Mouse (Mus musculus): Measurements from ENCODE around the gene Dlgap5. TPM values are rescaled to one million over a fixed set of nuclear protein-coding genes. Genes with fewer than 3 reads are reported as not detected.

Dlgap5 gene
- polyA plus RNA-seq, 1 experiment from 2014 or later = 72.4 TPM

- Histone ChIP-seq H3K27me3 (replicated peaks; ENCODE audit: low read depth, poor library complexity, severe bottlenecking) (no peaks in the 10 kb centered on the region), H3K4me1 (peaks cover 8% of the 10 kb centered on the region), H3K9me3 (no peaks in the 10 kb centered on the region), H3K27ac (replicated peaks) (no peak overlapping the region), H3K36me3 (replicated peaks) (no peaks in the 10 kb centered on the region), H3K4me3 (no peak overlapping the region)
- 65% methylated on average over 4 of the region's 4 CpGs for WGBS
- DNase-seq (ENCODE audit: low spot score) = no peak
These were observed 4.3 kb upstream of the Dlgap5 start for GRCm38 (mm10) chr14:47422466-47422865.

- peaks cover 17% of the 10 kb centered on the region for H3K4me1 ChIP-seq
- WGBS = 39% methylated on average over 2 of the region's 2 CpGs
- H3K27ac ChIP-seq (replicated peaks) = peak overlapping the region; percentile 65; the same call in 1 of the 2 replicates
- peak; percentile 56 for DNase-seq (ENCODE audit: low spot score)
- H3K36me3 ChIP-seq (replicated peaks) = no peaks in the 10 kb centered on the region
- H3K27me3 ChIP-seq (replicated peaks; ENCODE audit: low read depth, poor library complexity, severe bottlenecking) = no peaks in the 10 kb centered on the region
- no peak overlapping the region for H3K4me3 ChIP-seq
- no peaks in the 10 kb centered on the region for H3K9me3 ChIP-seq
These were observed 3.4 kb upstream of the Dlgap5 start for GRCm38 (mm10) chr14:47421606-47422005.

GRCm38 (mm10) chr14:47419723-47420276, 1.6 kb upstream of the Dlgap5 start:
- DNase-seq (ENCODE audit: low spot score) = no peak
- no peak overlapping the region for H3K27ac ChIP-seq (replicated peaks)
- H3K27me3 ChIP-seq (replicated peaks; ENCODE audit: low read depth, poor library complexity, severe bottlenecking) = no peaks in the 10 kb centered on the region
- H3K4me3 ChIP-seq = no peak overlapping the region
- peaks cover 17% of the 10 kb centered on the region for H3K4me1 ChIP-seq
- 93% methylated on average over 24 of the region's 24 CpGs for WGBS
- no peaks in the 10 kb centered on the region for H3K9me3 ChIP-seq
- H3K36me3 ChIP-seq (replicated peaks) = peaks cover 16% of the 10 kb centered on the region

- Histone ChIP-seq H3K4me1 (peaks cover 17% of the 10 kb centered on the region), H3K36me3 (replicated peaks) (peaks cover 23% of the 10 kb centered on the region), H3K27me3 (replicated peaks; ENCODE audit: low read depth, poor library complexity, severe bottlenecking) (no peaks in the 10 kb centered on the region), H3K27ac (replicated peaks) (peak overlapping the region; percentile 89; the same call in 1 of the 2 replicates), H3K4me3 (no peak overlapping the region; the same call in 1 of the 2 replicates), H3K9me3 (no peaks in the 10 kb centered on the region)
- no peak for DNase-seq (ENCODE audit: low spot score)
- 88% methylated on average over 9 of the region's 9 CpGs for WGBS
These were observed 923 bp upstream of the Dlgap5 start for GRCm38 (mm10) chr14:47419034-47419625.

- DNase-seq (ENCODE audit: low spot score) = no peak
- Histone ChIP-seq H3K36me3 (replicated peaks) (peaks cover 28% of the 10 kb centered on the region), H3K4me3 (peak overlapping the region; percentile 81), H3K27me3 (replicated peaks; ENCODE audit: low read depth, poor library complexity, severe bottlenecking) (no peaks in the 10 kb centered on the region), H3K9me3 (no peaks in the 10 kb centered on the region), H3K4me1 (peaks cover 17% of the 10 kb centered on the region), H3K27ac (replicated peaks) (peak overlapping the region; percentile 89)
- 49% methylated on average over 5 of the region's 5 CpGs for WGBS
These were observed 422 bp upstream of the Dlgap5 start for GRCm38 (mm10) chr14:47418666-47418991.

- WGBS = 35% methylated on average over 3 of the region's 3 CpGs
- DNase-seq (ENCODE audit: low spot score) = no peak
- H3K27ac ChIP-seq (replicated peaks) = peak overlapping the region; percentile 89
These were observed 861 bp downstream of the Dlgap5 start for GRCm38 (mm10) chr14:47417346-47417745.

GRCm38 (mm10) chr14:47406000-47406399, 12.2 kb downstream of the Dlgap5 start:
- peaks cover 100% of the 10 kb centered on the region for H3K36me3 ChIP-seq (replicated peaks)

More at GRCm38 (mm10) chr14:47417346-47417745, 861 bp downstream of the Dlgap5 start:
- Histone ChIP-seq H3K4me1 (peaks cover 17% of the 10 kb centered on the region), H3K4me3 (peak overlapping the region; percentile 81), H3K36me3 (replicated peaks) (peaks cover 41% of the 10 kb centered on the region), H3K9me3 (no peaks in the 10 kb centered on the region), H3K27me3 (replicated peaks; ENCODE audit: low read depth, poor library complexity, severe bottlenecking) (no peaks in the 10 kb centered on the region)

GRCm38 (mm10) chr14:47402735-47403134, 15.5 kb downstream of the Dlgap5 start:
- Histone ChIP-seq H3K9me3 (no peaks in the 10 kb centered on the region), H3K27ac (replicated peaks) (no peak overlapping the region), H3K4me1 (no peaks in the 10 kb centered on the region), H3K36me3 (replicated peaks) (peaks cover 100% of the 10 kb centered on the region), H3K4me3 (no peak overlapping the region), H3K27me3 (replicated peaks; ENCODE audit: low read depth, poor library complexity, severe bottlenecking) (no peaks in the 10 kb centered on the region)
- DNase-seq (ENCODE audit: low spot score) = no peak
- 90% methylated on average over 8 of the region's 8 CpGs for WGBS

More at GRCm38 (mm10) chr14:47406000-47406399, 12.2 kb downstream of the Dlgap5 start:
- H3K27me3 ChIP-seq (replicated peaks; ENCODE audit: low read depth, poor library complexity, severe bottlenecking) = no peaks in the 10 kb centered on the region
- no peak overlapping the region for H3K27ac ChIP-seq (replicated peaks)
- DNase-seq (ENCODE audit: low spot score) = no peak
- no peaks in the 10 kb centered on the region for H3K4me1 ChIP-seq
- H3K4me3 ChIP-seq = no peak overlapping the region
- no peaks in the 10 kb centered on the region for H3K9me3 ChIP-seq
- 90% methylated on average over 9 of the region's 9 CpGs for WGBS

GRCm38 (mm10) chr14:47396165-47396652, 22.0 kb downstream of the Dlgap5 start:
- H3K27me3 ChIP-seq (replicated peaks; ENCODE audit: low read depth, poor library complexity, severe bottlenecking) = no peaks in the 10 kb centered on the region
- no peaks in the 10 kb centered on the region for H3K9me3 ChIP-seq
- H3K36me3 ChIP-seq (replicated peaks) = peaks cover 100% of the 10 kb centered on the region
- DNase-seq (ENCODE audit: low spot score) = peak; percentile 27
- no peak overlapping the region for H3K4me3 ChIP-seq
- H3K4me1 ChIP-seq = no peaks in the 10 kb centered on the region
- no peak overlapping the region for H3K27ac ChIP-seq (replicated peaks)
- 77% methylated on average over 5 of the region's 5 CpGs for WGBS

GRCm38 (mm10) chr14:47395462-47396026, 22.7 kb downstream of the Dlgap5 start:
- H3K36me3 ChIP-seq (replicated peaks) = peaks cover 100% of the 10 kb centered on the region
- no peaks in the 10 kb centered on the region for H3K4me1 ChIP-seq
- DNase-seq (ENCODE audit: low spot score) = no peak
- no peak overlapping the region for H3K4me3 ChIP-seq
- H3K27ac ChIP-seq (replicated peaks) = no peak overlapping the region
- H3K27me3 ChIP-seq (replicated peaks; ENCODE audit: low read depth, poor library complexity, severe bottlenecking) = no peaks in the 10 kb centered on the region
- H3K9me3 ChIP-seq = no peaks in the 10 kb centered on the region
- WGBS = 89% methylated on average over 15 of the region's 15 CpGs

GRCm38 (mm10) chr14:47395007-47395406, 23.2 kb downstream of the Dlgap5 start:
- H3K4me1 ChIP-seq = no peaks in the 10 kb centered on the region
- H3K27me3 ChIP-seq (replicated peaks; ENCODE audit: low read depth, poor library complexity, severe bottlenecking) = no peaks in the 10 kb centered on the region
- peaks cover 100% of the 10 kb centered on the region for H3K36me3 ChIP-seq (replicated peaks)
- DNase-seq (ENCODE audit: low spot score) = no peak
- WGBS = 95% methylated on average over 6 of the region's 6 CpGs
- no peak overlapping the region for H3K27ac ChIP-seq (replicated peaks)
- H3K4me3 ChIP-seq = no peak overlapping the region
- H3K9me3 ChIP-seq = no peaks in the 10 kb centered on the region

- Histone ChIP-seq H3K4me3 (no peak overlapping the region), H3K4me1 (no peaks in the 10 kb centered on the region), H3K36me3 (replicated peaks) (peaks cover 100% of the 10 kb centered on the region), H3K27me3 (replicated peaks; ENCODE audit: low read depth, poor library complexity, severe bottlenecking) (no peaks in the 10 kb centered on the region), H3K27ac (replicated peaks) (no peak overlapping the region), H3K9me3 (no peaks in the 10 kb centered on the region)
- WGBS = 92% methylated on average over 10 of the region's 10 CpGs
- no peak for DNase-seq (ENCODE audit: low spot score)
These were observed 24.7 kb downstream of the Dlgap5 start for GRCm38 (mm10) chr14:47393354-47394094.

All from embryonic facial prominence, embryonic 10.5 days (tissue).